Mouse (Mus musculus) right cerebral cortex, postnatal 10 days (tissue): ENCODE data around the gene Kcnt1.
A peak's percentile ranks its signal among the peaks of the same experiment; 100 is the strongest.
"Not testable (repeated sequence)": the region's sequence is repeated elsewhere in the genome, so short reads cannot be mapped to it uniquely, and the experiment has no call there.

Experiments
- DNase-seq, 2 experiments: peaks; one replicate each; pipeline ENCODE4 v3.0.0; 2021; ENCODE audit warnings: low spot score in 2 of 2

Gene Kcnt1

GRCm38 (mm10) chr2:25863337-25864131 is at the start of gene Kcnt1:
Kcnt1 (plus strand) TSS chr2:25863734.
- DNase-seq, result peak; percentile 73 to 77

- not testable (repeated sequence) for DNase-seq
Observed at GRCm38 (mm10) chr2:25815748-25816147, 47.8 kb upstream of the Kcnt1 start, which contains the start of gene Glt6d1. Glt6d1 (minus strand) TSS chr2:25815848.

- DNase-seq, result peak; percentile 51 to 57
Observed at GRCm38 (mm10) chr2:25822806-25823205, 40.7 kb upstream of the Kcnt1 start, which contains the start of gene Lcn9. Lcn9 (plus strand) TSS chr2:25823153.

GRCm38 (mm10) chr2:25824751-25825150 is 38.8 kb upstream of the Kcnt1 start:
- no peak for DNase-seq

GRCm38 (mm10) chr2:25828344-25828947 is 35.1 kb upstream of the Kcnt1 start:
- no peak for DNase-seq

- DNase-seq, result no peak
Observed at GRCm38 (mm10) chr2:25830786-25831185, 32.7 kb upstream of the Kcnt1 start.

- DNase-seq, result peak; percentile 81 to 85
Observed at GRCm38 (mm10) chr2:25836291-25836690, 27.2 kb upstream of the Kcnt1 start.

GRCm38 (mm10) chr2:25842161-25842560 is 21.4 kb upstream of the Kcnt1 start:
- DNase-seq, result no peak

GRCm38 (mm10) chr2:25842758-25843157 is 20.8 kb upstream of the Kcnt1 start:
- DNase-seq, result peak; percentile 59 to 65

GRCm38 (mm10) chr2:25844097-25844496 is 19.4 kb upstream of the Kcnt1 start:
- no peak for DNase-seq

- DNase-seq, result no peak
Observed at GRCm38 (mm10) chr2:25846516-25846915, 17.0 kb upstream of the Kcnt1 start.

GRCm38 (mm10) chr2:25847226-25847625 is 16.3 kb upstream of the Kcnt1 start, which contains the start of gene Sohlh1:
Sohlh1 (minus strand) TSS chr2:25847248.
- no peak for DNase-seq

GRCm38 (mm10) chr2:25850330-25850729 is 13.2 kb upstream of the Kcnt1 start:
- DNase-seq, result peak in 1 of 2 experiments; percentile 45

- DNase-seq, result peak; percentile 88 to 90
Observed at GRCm38 (mm10) chr2:25852626-25853025, 10.9 kb upstream of the Kcnt1 start.

- DNase-seq, result no peak
Observed at GRCm38 (mm10) chr2:25853998-25854397, 9.5 kb upstream of the Kcnt1 start.

GRCm38 (mm10) chr2:25859891-25860290 is 3.6 kb upstream of the Kcnt1 start:
- DNase-seq, result no peak

- DNase-seq, result no peak
Observed at GRCm38 (mm10) chr2:25862038-25862437, 1.5 kb upstream of the Kcnt1 start.

- peak; percentile 68 to 72 for DNase-seq
Observed at GRCm38 (mm10) chr2:25862696-25863270, 751 bp upstream of the Kcnt1 start.

GRCm38 (mm10) chr2:25864230-25864629 is 696 bp downstream of the Kcnt1 start:
- no peak for DNase-seq

- peak; percentile 83 to 88 for DNase-seq
Observed at GRCm38 (mm10) chr2:25865412-25865811, 1.9 kb downstream of the Kcnt1 start.

GRCm38 (mm10) chr2:25866656-25867055 is 3.1 kb downstream of the Kcnt1 start:
- no peak for DNase-seq

- DNase-seq, result no peak
Observed at GRCm38 (mm10) chr2:25877250-25877735, 13.8 kb downstream of the Kcnt1 start.
